Mouse (Mus musculus): ENCODE results near the gene Fbxw7.

DNA sequence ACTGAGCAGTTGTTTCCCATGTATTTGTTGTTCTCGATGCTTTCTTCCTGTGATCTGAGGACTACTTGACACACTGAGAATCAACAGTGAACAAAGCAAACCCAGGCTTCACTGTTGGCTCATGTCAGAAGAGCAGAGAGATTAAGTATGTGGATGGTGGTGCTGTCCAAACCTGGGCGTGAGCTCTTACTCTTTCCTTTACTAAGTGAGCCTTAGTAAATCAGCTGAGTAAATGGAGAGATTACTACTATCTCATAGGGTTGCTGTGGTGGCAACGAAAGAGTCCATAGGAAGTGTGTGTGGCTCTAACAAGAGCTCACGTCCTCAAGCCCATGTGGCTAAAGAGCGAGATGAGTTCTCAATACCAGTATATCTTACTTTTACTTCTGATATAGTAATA is 121.9 kb downstream of the Fbxw7 start:
- TF ChIP-seq TAL1 (IDR thresholded peaks at IDR 0.05; ENCODE audit: low read length), result no peak
- TF ChIP-seq GATA1 (IDR thresholded peaks at IDR 0.05; ENCODE audit: low read length), result no peak

Measured in erythroblast, embryonic 14.5 days (primary cell).